Mouse (Mus musculus) T-helper 17 cell (primary cell): ENCODE measurements around the gene Cyb5r3.

ENCODE experiments used
- in situ Hi-C, 2 experiments: fragments of 300-600 bp; cut with MboI, MseI; formaldehyde crosslinking; loops; 1 replicate in 1 of 2; 2 replicates in 1 of 2; pipeline ENCODE4 v1.15.1; 2025; ENCODE audit warnings: high pct_unique_total_duplicates in 2 of 2

Cyb5r3 gene

DNA sequence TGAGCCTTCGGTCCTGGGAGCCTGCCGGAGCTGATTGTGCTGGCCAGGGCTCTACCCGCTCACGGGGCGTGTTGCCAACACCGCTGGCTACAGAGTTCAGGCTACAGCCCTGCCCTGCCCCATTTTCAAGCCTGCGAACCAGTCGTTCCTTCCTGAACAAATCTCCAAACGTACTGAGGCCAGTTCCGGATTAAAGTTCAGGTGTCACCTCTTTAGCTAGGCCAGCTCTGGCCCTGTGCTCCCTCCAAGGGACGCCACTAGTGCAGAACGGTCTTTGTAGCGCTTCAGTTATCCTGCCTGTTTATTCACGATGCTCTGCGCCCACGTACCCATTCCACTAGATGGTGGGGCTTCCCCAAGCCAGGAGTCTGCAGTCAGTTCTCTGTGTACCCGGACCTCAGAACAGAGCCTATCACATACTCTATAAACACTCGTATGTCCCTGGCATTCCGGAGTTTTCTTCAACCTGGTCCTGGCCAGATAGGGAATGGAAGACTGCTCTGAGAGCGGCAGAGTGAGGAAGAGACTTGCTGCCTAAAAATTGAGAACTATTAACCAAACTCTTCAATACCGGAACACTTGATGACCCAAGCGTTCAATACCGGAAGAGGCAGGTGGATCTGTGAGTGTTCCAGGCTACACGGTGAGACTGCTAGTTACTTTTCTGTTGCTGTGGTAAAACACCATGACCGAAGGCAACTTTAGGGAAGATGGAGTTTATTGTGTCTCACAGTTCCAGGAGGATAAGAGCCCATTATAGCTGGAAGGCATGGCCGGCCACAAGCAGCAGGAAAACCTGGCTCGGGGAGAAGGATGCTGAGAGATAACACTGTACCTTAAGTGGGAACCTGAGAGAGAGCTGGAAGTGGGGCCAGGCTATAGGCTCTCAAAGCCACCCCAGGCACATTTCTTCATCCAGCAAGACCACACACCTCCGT lies at the start of gene Cyb5r3:
Cyb5r3 (minus strand) TSS at position 101 of the 938 bp plus-strand sequence.
- in situ Hi-C loops = loop anchor here in 1 of 2 experiments (5.0 kb wide), 1 partner anchor 55 kb away; no protein-coding TSS in a partner anchor

DNA sequence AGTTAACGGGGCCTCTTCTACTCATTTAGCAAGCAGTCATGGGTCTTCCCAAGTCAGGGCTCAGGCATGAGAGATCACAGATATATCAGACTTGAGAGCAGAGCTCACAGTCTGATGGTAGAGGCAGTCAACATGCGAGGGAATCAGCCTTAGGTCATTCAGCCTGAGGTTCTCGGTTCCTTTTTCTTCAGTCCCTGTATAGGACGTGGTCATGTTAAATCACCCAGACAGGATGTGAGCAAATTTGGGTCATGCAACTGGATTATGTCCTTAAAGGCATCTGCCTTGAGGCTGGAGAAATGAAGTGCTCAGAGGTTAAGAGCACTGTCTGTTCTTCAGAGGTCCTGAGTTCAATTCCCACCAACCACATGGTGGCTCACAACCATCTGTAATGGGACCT lies 49.3 kb upstream of the Cyb5r3 start:
- in situ Hi-C loops = loop anchor here (5.0 to 10.0 kb wide), 2 partner anchors 44 to 263 kb away; no protein-coding TSS in a partner anchor

DNA sequence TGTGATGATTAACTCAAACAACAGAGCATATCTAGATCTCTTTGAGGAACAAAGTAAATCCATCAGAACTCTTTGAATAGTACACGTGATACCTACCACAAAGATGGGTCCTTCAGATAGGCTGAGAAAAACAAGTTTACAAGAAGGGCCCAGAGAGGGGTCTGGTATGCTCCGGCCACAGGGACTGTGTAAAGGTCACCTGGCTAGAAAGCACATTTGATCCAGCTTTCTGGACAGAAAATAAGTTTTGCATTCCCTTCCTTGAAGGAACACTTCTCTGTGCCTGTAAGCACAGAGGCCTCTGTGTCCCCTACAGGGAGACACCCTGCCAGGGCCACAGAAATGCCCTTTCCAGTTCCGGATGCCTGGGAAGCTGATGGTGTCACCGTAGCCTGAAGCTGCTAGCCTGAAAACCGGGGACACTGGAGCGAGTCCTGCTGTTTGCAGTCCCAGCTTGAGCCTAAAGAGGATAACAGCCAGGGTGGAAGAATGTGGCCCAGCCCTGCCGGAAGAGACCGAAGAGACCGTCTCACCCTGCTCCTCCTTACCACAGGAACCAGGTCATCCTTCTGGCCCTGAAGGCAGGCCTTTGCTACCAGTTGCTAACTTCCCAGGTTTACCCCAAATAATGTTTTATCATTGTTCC lies 48.1 kb upstream of the Cyb5r3 start:
- in situ Hi-C loops = loop anchor here (5.0 to 10.0 kb wide), 2 partner anchors 43 to 264 kb away; no protein-coding TSS in a partner anchor

DNA sequence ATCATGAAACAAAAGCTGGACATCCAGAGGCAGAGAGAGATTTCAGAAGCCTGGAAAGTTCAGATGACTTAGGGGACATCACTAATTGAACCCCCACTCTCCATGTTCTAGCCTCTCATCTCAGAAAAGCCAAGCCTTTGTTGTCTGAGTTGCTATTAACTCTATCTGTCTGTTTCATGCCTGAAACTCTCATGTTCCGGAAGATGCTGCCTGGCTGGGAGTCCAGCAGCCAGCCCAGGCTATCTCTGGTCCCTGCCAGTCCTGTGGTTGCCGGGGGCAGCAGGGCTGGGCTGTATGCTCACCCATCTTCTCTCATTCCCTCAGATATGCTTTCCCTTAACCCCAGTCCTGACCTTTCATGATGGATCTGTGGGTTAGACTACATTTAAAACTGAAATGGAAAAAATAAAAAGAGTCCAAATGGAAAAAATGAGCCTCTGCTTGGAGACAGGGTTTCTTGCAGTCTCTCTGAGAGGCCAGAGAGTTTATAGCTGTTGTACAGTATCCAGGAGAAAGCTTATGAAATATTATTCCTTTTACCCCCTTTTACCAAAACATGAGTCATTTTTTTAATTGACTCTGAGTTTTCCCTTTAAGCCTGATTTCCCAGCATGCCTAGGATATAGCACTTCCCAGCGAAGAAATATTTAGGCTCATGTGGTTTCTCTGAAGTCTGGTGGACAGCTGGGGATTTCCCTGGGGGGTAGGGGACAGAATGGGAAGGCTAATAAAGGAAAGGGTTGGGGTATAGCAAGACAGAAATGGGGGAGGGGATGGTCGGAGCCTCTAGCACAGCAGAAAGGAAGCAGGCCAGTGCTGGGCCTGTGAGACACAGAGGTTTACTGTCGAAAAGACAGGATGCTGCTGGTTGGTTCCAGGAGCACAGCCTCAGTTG lies 43.2 kb upstream of the Cyb5r3 start:
- in situ Hi-C loops = no loop called here

DNA sequence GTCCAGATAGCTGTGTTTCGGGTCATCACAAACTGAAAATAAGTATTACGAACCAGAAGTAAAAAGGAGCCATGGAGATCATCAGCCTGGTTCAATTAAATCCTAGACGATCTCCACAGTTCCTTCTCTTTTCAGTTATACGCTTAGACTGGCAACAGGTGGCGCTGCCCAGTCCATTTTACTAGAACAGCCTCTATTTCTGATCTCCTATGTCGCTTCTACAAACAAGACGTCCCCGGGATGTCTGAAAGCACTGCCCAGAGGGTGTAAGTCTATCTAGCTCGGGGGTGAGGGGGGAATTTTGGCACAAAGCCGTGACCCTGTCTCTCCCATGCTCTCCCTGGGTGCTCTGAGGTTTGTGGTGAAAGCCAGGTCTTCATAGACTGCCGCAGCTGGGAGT lies 37.8 kb upstream of the Cyb5r3 start:
- in situ Hi-C loops = no loop called here

DNA sequence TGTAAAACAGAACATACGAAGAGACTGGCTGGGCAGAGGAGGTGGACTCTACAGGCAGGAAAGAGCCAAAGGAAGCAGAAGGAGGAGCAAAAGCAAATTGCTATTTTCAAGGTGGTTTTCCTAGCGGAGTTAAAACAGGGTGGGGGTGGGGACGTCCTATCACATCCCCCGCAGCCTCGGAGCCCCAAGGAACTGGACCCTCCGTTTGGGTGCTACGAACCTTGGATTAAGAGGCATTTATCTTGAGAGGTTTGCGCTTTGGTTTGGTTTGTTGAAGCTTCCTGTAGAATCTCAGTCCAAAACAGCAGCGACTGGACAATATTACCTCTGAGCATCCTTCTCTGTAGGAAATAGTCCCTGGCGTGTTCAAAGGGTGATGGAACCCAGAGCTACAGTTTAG lies 37.3 kb upstream of the Cyb5r3 start:
- in situ Hi-C loops = loop anchor here in 1 of 2 experiments (5.0 kb wide), 1 partner anchor 52 kb away; no protein-coding TSS in a partner anchor

DNA sequence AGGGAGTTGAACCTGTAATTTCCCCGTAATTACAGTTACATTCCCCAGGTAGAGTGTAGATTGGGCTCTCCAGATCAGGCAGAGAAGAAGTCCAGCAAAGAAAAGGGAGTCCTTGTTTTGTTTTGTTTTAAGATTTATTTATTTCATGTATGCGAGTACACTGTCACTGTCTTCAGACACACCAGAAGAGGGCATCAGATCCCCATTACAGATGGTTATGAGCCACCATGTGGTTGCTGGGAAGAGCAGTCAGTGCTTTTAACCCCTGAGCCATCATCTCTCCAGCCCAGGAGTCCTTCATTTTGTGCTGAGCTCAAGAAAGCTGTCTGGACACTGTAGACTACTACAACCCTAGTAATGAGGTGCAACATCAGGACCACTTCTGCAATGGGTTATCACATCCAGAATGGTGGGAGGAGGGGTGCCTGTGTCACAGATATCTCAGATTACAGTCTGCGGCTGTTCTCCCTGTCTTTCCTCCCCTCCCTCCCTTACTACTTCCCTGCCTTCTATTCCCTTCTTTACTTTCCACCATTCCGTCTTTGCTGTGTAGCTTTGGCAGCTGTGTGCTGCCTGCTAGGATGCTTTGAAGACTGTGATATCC lies 36.8 kb upstream of the Cyb5r3 start:
- in situ Hi-C loops = loop anchor here in 1 of 2 experiments (5.0 kb wide), 1 partner anchor 52 kb away; no protein-coding TSS in a partner anchor

DNA sequence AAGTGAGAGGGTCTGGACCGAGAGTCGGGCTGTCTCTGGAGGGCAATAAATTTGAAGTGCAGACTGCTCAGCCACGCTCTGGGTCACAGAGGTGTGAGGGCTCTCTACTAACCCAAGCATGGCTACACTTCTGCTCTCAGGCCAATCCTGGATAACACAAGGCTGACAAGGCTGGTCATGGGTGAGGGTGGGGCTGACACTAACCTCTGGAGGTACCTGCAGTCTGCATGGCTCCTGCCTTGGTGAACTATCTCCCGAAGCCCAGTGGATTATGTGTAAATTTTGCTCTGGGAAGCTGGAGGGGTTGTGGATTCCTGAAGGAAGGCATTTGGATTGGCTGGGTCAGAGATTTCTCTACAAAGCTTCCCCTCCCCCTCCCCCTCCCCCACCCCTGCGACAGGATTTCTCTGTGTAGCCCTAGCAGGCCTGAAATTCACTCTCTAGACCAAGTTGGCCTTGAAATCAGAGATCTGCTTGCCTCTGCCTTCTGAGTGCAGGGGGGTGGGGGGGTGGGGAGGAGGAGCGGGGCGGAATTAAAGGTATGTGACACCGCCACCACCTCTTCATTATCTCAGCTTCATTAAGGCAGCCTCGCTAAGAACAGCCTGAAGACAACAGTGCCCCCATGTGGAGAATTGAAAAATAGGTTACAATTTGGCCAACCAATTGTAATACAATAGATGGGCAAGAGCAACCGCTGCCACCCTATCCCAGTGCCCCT lies 32.5 kb upstream of the Cyb5r3 start:
- in situ Hi-C loops = loop anchor here in 1 of 2 experiments (5.0 kb wide), 1 partner anchor 48 kb away; no protein-coding TSS in a partner anchor

DNA sequence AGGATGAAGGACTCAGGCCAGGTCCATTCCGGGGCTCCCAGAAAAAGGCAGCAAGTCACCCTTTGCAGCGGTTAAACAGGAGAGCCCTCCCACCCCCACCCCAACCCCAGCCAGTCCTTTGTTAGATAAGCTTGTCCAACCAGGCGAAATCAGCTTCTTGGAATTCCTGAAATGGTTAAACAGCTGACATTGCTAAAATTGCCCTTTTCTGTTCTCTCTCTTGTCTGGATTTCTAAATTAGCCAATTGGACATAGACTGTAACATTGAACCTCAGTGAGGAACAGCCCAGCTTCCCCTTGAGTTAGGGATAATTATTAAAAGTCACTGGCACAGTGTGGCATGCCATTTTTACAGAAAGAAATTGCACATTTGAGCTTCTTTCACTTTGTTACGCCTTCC lies 30.0 kb upstream of the Cyb5r3 start:
- in situ Hi-C loops = no loop called here

DNA sequence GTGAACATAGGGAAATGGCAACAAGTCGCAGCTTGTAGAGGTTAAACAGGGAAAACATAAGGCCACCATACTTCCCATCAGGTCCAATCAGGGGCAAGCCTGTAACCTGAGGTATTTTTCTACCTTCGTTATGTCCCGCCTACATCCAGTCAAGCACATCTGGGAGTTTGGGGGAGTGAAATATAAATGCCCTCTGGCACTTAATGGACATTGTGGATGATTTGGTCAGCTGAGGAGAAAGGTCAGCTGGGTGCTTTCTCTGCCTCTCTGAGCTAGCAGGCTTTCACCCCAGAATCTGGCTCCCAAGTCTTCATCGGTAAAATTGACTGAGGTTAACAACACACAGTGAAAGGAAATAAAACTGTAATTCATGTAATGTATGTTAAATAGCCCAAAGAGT lies 21.0 kb upstream of the Cyb5r3 start:
- in situ Hi-C loops = no loop called here

DNA sequence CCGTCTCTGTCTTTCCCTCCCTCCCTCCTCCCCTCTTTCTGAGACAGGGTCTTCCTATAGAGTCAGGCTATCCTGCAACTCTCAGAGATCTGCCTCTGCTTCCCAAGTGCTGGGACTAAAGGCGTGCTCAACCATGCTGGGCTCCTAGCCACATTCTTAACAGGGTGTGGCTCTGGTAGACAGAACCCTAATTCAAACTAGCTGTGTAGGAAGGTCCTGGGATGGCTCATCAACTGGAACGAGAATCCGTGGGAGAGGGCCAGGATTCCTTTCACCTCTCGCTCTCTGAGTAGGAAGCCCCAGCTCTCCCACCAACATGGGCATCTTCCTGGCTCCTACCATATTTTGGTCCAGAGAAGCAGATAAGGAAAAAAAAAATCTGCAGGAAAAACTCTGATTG lies 10.0 kb upstream of the Cyb5r3 start:
- in situ Hi-C loops = no loop called here

DNA sequence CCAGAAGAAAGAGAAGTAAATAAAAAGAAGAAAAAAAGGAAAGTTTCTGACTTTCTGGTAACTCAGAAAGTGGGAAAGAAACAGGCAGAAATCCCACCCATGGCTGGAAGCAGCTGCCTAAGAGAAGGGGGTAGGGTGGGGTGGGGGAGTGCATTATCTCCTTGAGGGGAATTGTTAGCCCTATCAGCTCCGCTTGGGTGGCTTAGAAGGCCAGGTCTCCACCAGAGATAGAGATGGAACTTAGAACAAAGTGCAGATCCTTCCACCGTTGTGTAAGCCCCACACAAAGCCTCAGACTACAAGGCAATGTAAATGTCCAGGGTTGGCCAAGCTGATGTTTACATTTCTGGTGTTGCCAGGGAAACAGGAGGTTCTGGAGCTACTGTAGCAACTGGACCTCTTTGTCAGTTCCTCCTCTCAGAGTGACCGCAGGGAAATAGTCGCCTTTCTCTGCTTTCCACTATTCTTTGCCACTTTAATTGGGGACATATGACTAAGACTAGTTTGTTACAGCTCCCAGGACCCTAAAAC lies 9.5 kb upstream of the Cyb5r3 start:
- in situ Hi-C loops = no loop called here

DNA sequence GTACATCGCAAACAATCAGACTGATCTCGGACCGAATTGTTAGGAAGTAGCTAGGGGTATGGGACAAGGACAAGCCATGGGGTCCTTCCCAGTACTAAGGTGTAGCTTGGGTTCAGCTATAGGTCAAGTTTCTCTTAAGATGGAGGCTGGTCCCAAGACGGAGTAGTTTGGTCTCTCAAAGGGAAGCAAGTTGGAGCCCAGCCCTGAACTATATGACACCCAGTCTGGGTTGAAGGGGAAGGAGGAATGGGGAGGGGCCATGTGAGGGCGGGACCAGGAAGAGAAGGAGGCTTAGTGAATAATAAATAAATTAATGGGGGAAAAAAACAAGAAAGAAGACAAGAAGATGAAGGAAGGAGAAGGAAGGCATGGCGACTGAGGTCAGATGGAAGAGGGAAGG lies 7.6 kb upstream of the Cyb5r3 start:
- in situ Hi-C loops = no loop called here

DNA sequence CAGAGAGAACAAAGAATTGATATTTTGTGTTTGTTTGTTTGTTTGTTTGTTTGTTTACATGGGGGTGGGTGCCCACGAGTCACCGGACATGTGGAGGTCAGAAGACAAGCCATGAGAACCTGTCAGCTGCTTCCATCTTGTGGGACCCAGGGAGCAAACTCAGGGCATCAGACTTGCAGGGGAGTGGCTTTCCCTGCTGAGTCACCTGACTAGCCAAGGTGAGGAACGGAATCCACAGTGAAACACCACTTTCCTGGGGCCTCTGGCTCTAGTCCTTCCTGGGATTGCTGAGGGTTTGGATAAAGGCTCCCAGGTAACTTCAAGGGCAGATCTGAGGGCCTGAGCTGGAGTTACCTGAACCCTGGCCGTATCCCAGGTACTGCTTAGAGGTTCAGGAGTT lies 4.3 kb upstream of the Cyb5r3 start:
- in situ Hi-C loops = loop anchor here in 1 of 2 experiments (5.0 kb wide), 1 partner anchor 46 kb away; no protein-coding TSS in a partner anchor

DNA sequence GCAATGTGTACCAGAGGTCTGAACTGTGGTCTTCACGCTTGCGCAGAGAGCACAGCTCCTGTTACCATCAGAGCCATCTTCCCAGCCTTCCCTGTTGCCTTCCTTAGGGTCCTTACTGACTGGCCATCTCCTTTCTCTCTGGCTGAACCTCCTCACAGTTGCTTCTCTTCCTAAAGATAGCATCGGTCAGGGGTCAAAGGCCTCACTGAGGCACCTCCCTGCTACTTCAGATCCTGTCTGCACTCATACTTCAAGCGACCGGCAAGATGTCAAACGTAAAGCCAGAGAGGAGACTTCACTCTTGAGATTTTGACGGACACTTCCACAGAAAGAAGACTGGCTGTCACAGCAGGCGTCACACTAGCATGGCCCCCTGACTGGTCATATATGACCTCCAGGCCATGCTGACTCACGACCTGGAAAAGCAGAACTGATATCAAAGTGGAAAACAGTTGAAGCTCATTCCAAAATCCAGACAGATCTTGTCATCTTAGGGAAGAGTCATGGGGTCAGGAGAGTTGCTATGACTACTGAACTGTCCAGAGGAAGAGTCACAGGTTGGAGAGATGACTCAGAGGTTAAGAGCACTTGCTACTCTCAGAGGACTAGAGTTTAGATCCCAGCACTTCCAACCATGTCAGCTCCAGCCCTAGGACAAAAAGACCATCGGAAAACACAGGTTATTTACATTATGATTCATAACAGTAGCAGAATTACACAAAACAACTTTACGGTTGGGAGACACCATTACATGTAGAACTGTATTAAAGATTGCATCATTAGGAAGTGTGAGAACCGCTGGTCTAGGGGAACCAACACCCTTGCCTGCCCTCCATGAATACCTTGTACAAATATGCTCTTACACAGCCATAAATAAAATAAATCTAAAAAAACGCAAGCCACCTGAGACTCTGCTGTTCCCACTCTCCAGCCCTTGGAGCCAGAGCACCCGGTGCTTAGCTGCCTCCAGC lies 1.8 kb upstream of the Cyb5r3 start:
- in situ Hi-C loops = loop anchor here in 1 of 2 experiments (5.0 kb wide), 1 partner anchor 53 kb away; no protein-coding TSS in a partner anchor

DNA sequence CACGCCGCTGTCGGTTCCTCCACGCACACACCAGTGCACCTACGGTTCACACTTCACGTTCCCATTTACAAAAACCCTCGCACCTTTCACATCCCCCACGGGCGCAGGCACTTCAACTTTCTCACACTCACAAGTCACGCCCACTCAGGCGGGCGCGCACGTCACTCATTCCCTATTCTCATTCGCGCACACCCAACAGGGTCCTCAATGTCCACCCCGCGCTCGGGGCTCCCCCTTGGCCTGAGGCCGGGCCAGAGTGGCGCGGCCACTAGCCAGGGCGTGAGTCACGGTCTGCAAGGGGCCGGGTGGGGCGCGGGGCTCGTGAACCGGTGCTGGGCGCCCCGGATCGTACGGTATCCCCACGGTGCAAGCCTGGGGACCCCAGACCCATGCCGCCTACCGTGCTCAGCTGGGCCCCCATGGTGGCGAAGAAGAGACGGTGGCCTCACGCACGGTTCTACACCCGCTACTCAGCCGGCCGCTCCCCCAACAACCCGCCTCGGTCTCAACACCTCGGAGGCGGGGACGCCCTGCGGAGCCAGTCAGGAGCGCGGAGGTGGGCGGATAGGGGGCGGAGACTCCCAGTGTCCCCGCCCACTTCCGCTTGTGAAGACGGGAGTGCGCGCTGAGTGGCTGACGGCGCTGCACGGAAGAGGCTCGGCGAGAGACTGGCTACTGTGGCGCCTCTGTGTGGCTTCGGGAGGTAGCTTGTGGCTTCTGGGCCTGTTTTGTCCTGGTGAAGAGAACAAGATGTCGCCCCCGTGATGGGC lies 495 bp downstream of the Cyb5r3 start:
- in situ Hi-C loops = loop anchor here in 1 of 2 experiments (5.0 kb wide), 1 partner anchor 55 kb away; no protein-coding TSS in a partner anchor

DNA sequence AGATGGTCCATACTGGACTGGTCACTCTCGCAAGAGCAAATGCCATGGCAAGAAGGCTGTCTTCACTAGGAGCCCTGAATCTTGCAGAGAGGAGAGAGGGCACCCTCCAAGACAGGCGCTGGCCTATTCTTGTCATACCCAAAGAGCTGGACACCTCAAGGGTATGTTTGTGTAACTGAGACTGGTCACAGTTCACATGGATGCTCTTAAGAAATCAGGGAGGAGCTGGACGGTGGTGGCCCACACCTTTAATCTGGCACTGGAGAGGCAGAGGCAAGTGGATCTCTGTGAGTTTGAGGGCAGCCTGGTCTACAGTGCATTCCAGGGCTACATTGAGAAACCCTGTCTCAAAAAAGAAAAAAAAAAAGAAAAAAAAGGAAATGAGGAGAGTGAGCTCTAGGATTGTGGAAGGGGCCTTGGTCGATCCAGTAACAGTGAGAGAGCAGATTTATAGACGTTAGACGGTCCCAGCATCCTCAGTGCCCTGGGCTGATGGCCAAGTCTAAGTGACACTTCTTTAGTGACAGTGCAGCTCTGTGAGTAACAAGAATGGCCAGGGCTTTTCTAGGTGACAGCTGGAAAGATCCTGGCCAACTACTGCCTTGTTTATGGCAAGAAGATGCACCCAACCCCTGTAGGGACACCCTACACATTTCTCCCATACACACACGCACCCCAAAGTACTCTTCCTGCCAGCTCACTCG lies 1.3 kb downstream of the Cyb5r3 start:
- in situ Hi-C loops = loop anchor here in 1 of 2 experiments (5.0 kb wide), 1 partner anchor 56 kb away; no protein-coding TSS in a partner anchor
